In the genomic region with DNA sequence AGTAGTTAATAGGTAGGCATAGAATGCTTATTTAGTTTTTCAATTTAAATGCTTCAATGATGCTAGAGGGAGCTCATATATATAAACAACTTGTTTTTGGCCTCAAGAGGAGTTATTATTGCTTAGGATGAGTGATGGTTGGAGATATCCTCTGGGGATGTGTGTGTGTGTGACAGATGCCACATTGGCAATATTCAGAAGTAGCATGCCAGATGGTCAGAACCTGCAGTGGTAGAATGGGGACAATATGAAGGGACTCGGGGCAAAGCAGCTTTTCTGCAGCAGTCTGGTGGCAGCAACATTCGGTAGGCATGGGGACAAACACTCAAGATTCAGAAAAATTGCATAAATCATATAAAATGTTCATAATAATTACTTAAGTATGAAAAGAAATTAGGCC, we compare ENCODE assay signal across 30 mouse cellular contexts.
DNase-seq lines count a peak whose midpoint lies in the region; ATAC-seq lines count a peak whose summit lies in the region.
"Had no signal": no experiment of that assay in that cellular context is flagged by ENCODE, and none has a peak within 500 bp of the region (broad histone marks: within the 10 kb centered on the region; RNA-seq: fewer than 3 reads in every experiment).

No protein-coding gene starts in this region.

- intact Hi-C loops in left cerebral cortex, postnatal 4 days (cut with DNase I): no loop called here
- intact Hi-C loops in left cerebral cortex, postnatal 10 days (cut with DNase I): no loop called here

- H3K4me1 ChIP-seq in hindbrain, embryonic 13.5 days (replicated peaks): no peaks in the 10 kb centered on the region
- H3K4me1 ChIP-seq in hindbrain, embryonic 11.5 days (replicated peaks; ENCODE audit: control insufficient read depth, insufficient read depth, low read length): no peaks in the 10 kb centered on the region
- no peaks in the 10 kb centered on the region for H3K4me1 ChIP-seq in neural tube, embryonic 15.5 days
- H3K4me1 ChIP-seq: forebrain, embryonic 13.5 days; heart, embryonic 10.5 days; heart, embryonic 15.5 days; liver, embryonic 12.5 days; neural tube, embryonic 13.5 days had no signal

- H3K9ac ChIP-seq in hindbrain, embryonic 13.5 days: no peak overlapping the region
- no peak overlapping the region for H3K9ac ChIP-seq in hindbrain, embryonic 11.5 days (ENCODE audit: low read depth, low read length)
- no peak overlapping the region for H3K9ac ChIP-seq in neural tube, embryonic 15.5 days (replicated peaks)
- H3K9ac ChIP-seq: forebrain, embryonic 13.5 days; heart, embryonic 15.5 days; liver, embryonic 12.5 days; liver, postnatal 0 days; neural tube, embryonic 13.5 days had no signal

- ATAC-seq in hindbrain, embryonic 13.5 days (ENCODE audit: low FRiP score): peak; percentile 43; the same call in 1 of the 2 replicates
- ATAC-seq in hindbrain, embryonic 11.5 days (ENCODE audit: low FRiP score): no peak
- no peak for ATAC-seq in neural tube, embryonic 15.5 days (ENCODE audit: low FRiP score)
- ATAC-seq: activated CD4-positive, CD25-positive, alpha-beta regulatory T cell, adult 4 months; forebrain, embryonic 13.5 days; inflammation-experienced regulatory T-cells, adult 6 months; liver, embryonic 12.5 days; liver, postnatal 0 days had no signal

- H3K9me3 ChIP-seq in hindbrain, embryonic 13.5 days: no peaks in the 10 kb centered on the region
- H3K9me3 ChIP-seq in hindbrain, embryonic 11.5 days (ENCODE audit: control insufficient read depth, low read length): no peaks in the 10 kb centered on the region
- no peaks in the 10 kb centered on the region for H3K9me3 ChIP-seq in neural tube, embryonic 15.5 days (replicated peaks)
- H3K9me3 ChIP-seq: forebrain, embryonic 13.5 days; heart, embryonic 15.5 days; neural tube, embryonic 13.5 days had no signal

- H3K27me3 ChIP-seq in hindbrain, embryonic 13.5 days: no peaks in the 10 kb centered on the region
- no peaks in the 10 kb centered on the region for H3K27me3 ChIP-seq in hindbrain, embryonic 11.5 days (ENCODE audit: control insufficient read depth, insufficient read depth, low read length)
- no peaks in the 10 kb centered on the region for H3K27me3 ChIP-seq in neural tube, embryonic 15.5 days (replicated peaks)
- H3K27me3 ChIP-seq: CH12.LX; forebrain, embryonic 13.5 days; heart, embryonic 15.5 days; liver, embryonic 12.5 days; neural tube, embryonic 13.5 days had no signal

- DNase-seq in cerebellum, adult 11-12 months: peak; percentile 2
- no peak for DNase-seq in cerebellum, postnatal 36 days
- no peak for DNase-seq in hindbrain, embryonic 11.5 days (ENCODE audit: low spot score)
- peak; percentile 50 for DNase-seq in left cerebral cortex, postnatal 4 days
- DNase-seq in left cerebral cortex, postnatal 10 days (ENCODE audit: extremely low spot score in 1 of 2, low spot score in 2 of 2): no peak
- DNase-seq in cerebellum, postnatal 25 days: peak; percentile 2 to 5
- DNase-seq: adrenal gland, adult 2 months; adrenal gland, postnatal 36 days; gastrocnemius, postnatal 25 days; heart, adult 11 months; heart, postnatal 36 days; kidney, adult 11 months; kidney, postnatal 14 days; liver, postnatal 0 days; lung, postnatal 36 days; right cerebral cortex, adult 18-20 months; spleen, adult 18-20 months; thymus, postnatal 25 days had no signal

- H3K27ac ChIP-seq in hindbrain, embryonic 13.5 days: no peak overlapping the region
- H3K27ac ChIP-seq in hindbrain, embryonic 11.5 days (ENCODE audit: low read depth, low read length): no peak overlapping the region
- no peak overlapping the region for H3K27ac ChIP-seq in neural tube, embryonic 15.5 days (replicated peaks)
- H3K27ac ChIP-seq: forebrain, embryonic 13.5 days; heart, embryonic 10.5 days; heart, embryonic 15.5 days; left cerebral cortex, adult 2 months; liver, embryonic 12.5 days; neural tube, embryonic 13.5 days had no signal

- H3K4me2 ChIP-seq in hindbrain, embryonic 13.5 days: no peak overlapping the region
- no peak overlapping the region for H3K4me2 ChIP-seq in hindbrain, embryonic 11.5 days (replicated peaks; ENCODE audit: low read depth, low read length)
- H3K4me2 ChIP-seq in neural tube, embryonic 15.5 days: no peak overlapping the region
- H3K4me2 ChIP-seq: forebrain, embryonic 13.5 days; heart, embryonic 15.5 days; liver, embryonic 12.5 days; midbrain, embryonic 11.5 days; neural tube, embryonic 13.5 days had no signal

- H3K36me3 ChIP-seq in hindbrain, embryonic 13.5 days: no peaks in the 10 kb centered on the region
- H3K36me3 ChIP-seq in hindbrain, embryonic 11.5 days (ENCODE audit: control insufficient read depth, insufficient read depth, low read length): no peaks in the 10 kb centered on the region
- no peaks in the 10 kb centered on the region for H3K36me3 ChIP-seq in neural tube, embryonic 15.5 days
- H3K36me3 ChIP-seq: heart, embryonic 10.5 days; heart, embryonic 15.5 days; liver, embryonic 12.5 days; neural tube, embryonic 13.5 days had no signal

- no peak overlapping the region for H3K4me3 ChIP-seq in hindbrain, embryonic 13.5 days
- no peak overlapping the region for H3K4me3 ChIP-seq in hindbrain, embryonic 11.5 days (ENCODE audit: low read depth, low read length)
- no peak overlapping the region for H3K4me3 ChIP-seq in neural tube, embryonic 15.5 days (replicated peaks)
- H3K4me3 ChIP-seq: forebrain, embryonic 13.5 days; heart, embryonic 10.5 days; heart, embryonic 15.5 days; left cerebral cortex, adult 2 months; liver, embryonic 12.5 days; neural tube, embryonic 13.5 days had no signal

- 62% methylated on average over 2 of the region's 2 CpGs for WGBS in hindbrain, embryonic 13.5 days
- WGBS in hindbrain, embryonic 11.5 days: 79% methylated on average over 2 of the region's 2 CpGs
- 63% methylated on average over 2 of the region's 2 CpGs for WGBS in neural tube, embryonic 15.5 days

Comparison
In these comparisons a context has a peak if more than half of its experiments do, and no peak if none do; other contexts are left out.
1. DNase-seq: peak in cerebellum, adult 11-12 months (single experiment), left cerebral cortex, postnatal 4 days (single experiment) and cerebellum, postnatal 25 days (2 of 2); none in cerebellum, postnatal 36 days (0 of 2), hindbrain, embryonic 11.5 days (single experiment) and left cerebral cortex, postnatal 10 days (0 of 2).